Mouse (Mus musculus) limb, embryonic 13.5 days (tissue): ENCODE measurements around the gene Brf1. TPM values are rescaled to one million over a fixed set of nuclear protein-coding genes. Genes with fewer than 3 reads are reported as not detected.

Experiments
- ATAC-seq: fragments of 200-750 bp; cut with Nextera tagmentation; 2 replicates; pipeline ENCODE4 v1.8.0; 2017; ENCODE audit warnings: low read depth, moderate number of reproducible peaks, moderate TSS enrichment; ENCODE audit not compliant: low FRiP score
- H3K27ac ChIP-seq: fragments of 300-500 bp; sonication (generic); 2 replicates; pipeline ENCODE4 v1.5.1; 2015; ENCODE audit warnings: inconsistent platforms, mild to moderate bottlenecking, moderate library complexity
- H3K27me3 ChIP-seq: fragments of 300-500 bp; sonication (generic); 2 replicates; pipeline ENCODE4 v1.6.1; 2015; ENCODE audit warnings: mild to moderate bottlenecking, inconsistent platforms
- H3K36me3 ChIP-seq: fragments of 300-500 bp; sonication (generic); 2 replicates; pipeline ENCODE4 v1.6.1; 2015; ENCODE audit warnings: inconsistent platforms, mild to moderate bottlenecking, moderate library complexity
- H3K4me1 ChIP-seq: fragments of 300-500 bp; sonication (generic); 2 replicates; pipeline ENCODE4 v1.6.1; 2015; ENCODE audit warnings: inconsistent platforms
- H3K4me2 ChIP-seq: fragments of 300-500 bp; sonication (generic); replicated peaks from 2 replicates; pipeline ENCODE4 v1.6.1; 2015; ENCODE audit warnings: inconsistent platforms, mild to moderate bottlenecking, moderate library complexity
- H3K4me3 ChIP-seq: fragments of 300-500 bp; sonication (generic); 2 replicates; pipeline ENCODE4 v1.5.1; 2015; ENCODE audit warnings: moderate library complexity, mild to moderate bottlenecking, inconsistent platforms
- H3K9ac ChIP-seq: fragments of 300-500 bp; sonication (generic); 2 replicates; pipeline ENCODE4 v1.6.1; 2015; ENCODE audit warnings: mild to moderate bottlenecking, inconsistent platforms
- H3K9me3 ChIP-seq: fragments of 300-500 bp; sonication (generic); 2 replicates; pipeline ENCODE4 v1.6.1; 2016; ENCODE audit warnings: inconsistent platforms
- WGBS: fragments of 180-500 bp; shearing (Covaris S2); methylation state at CpG from one replicate; pipeline ENCODE4 v1.1.7; 2015; 5-methylcytosine and 5-hydroxymethylcytosine counted together
- polyA plus RNA-seq: library from polyadenylated mRNA; unstranded; fragments of >200 nt; fragmentation: Nextera tagmentation; extraction: Ambion mirVana; gene quantifications from 2 replicates; pipeline ENCODE4 v1.2.1, GENCODE M21; 2015

Brf1 gene
- polyA plus RNA-seq, 1 experiment from 2014 or later: 71.4 TPM

DNA sequence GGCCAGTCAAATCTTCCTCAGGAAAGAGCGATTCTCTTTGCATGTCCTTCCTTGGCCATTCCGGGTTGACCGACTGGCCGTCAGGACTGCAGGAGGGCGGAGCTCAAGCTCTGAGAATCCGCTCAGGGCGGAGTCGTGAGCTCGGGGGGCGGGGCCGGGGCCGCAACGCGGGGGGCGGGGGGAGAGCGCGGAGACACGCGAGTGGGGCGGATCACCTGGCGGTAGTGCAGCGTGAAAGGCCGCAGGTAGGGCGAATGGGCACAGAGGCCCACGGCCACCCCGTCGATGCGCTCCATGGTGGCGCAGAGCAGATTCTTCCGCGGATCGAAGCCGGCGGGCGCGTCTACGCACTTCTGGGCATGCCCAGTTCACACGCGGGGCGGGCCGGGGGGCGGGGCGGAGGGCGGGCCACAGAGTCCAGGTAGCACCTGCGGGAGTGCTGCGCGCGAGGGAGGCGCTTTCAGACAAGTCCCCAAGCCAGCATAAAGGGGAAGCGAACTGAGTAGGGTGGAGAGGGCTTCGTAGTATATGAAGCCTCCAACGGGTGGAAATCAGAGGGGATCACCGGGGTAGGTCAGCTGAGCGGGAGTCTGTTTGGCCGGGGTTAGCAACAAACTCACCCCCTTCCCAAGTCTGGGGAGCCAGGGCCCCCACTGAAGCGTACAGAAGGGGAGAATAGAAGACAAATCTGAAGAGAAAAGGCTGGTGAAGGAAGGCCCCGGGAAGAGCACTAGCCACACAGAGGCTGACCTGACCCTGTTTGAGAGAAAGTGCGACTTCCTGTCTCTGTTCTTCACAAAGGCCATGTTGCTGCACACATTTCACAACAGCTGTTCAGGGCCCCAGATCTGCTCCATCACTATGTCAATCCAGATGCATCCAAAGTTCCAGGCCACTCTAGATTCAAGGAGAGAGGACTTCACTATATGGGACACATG, 58.5 kb downstream of the Brf1 start, which contains the start of gene Nudt14:
Gene Nudt14, minus strand, starts transcription at position 349 of the 938 bp plus-strand sequence.
- Histone ChIP-seq H3K9me3 (no peaks in the 10 kb centered on the region), H3K27me3 (no peaks in the 10 kb centered on the region), H3K9ac (peak within 1 kb of the TSS; percentile 83), H3K4me2 (peak within 1 kb of the TSS; percentile 75), H3K36me3 (no peaks in the 10 kb centered on the region), H3K4me1 (peaks cover 40% of the 10 kb centered on the region), H3K4me3 (peak within 1 kb of the TSS; percentile 70), H3K27ac (0 out of 2 replicates have a peak within 1 kb of the TSS, but pooled peaks have one; percentile 15)
- ATAC-seq: peak; percentile 76
- WGBS: 2% methylated on average over 45 of the region's 58 CpGs

DNA sequence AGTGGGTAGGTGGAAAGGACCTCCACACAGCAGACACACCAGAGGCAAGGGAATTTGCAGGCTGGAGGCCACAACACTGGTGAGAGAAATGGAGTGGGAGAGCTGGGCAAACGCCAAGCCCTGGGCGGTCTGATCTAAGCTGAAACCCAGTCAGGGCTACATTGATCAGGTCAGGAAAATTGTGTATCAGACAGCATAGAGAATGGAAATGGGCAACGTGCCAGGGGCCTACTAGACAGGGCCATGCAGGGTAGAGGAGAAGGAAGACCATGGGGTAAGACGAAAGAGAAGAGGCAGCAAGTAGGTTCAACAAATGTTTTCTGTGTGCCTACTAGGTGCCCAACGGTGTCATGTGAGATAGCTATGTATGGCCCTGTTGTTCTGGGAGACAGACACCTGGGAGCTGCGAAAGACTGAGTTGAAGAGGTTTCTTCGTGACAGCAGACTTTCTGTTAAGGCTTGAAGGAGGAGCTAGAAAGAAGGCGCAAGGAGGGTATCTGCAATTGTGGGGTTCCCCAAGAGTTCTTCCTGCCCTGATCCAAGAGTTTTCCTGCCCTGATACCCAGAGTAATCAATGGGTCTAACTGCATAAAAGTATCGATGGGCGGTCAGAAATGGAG, 59.2 kb downstream of the Brf1 start:
- Histone ChIP-seq H3K36me3 (no peaks in the 10 kb centered on the region), H3K4me1 (peaks cover 40% of the 10 kb centered on the region), H3K9ac (peak overlapping the region; percentile 83), H3K4me3 (peak overlapping the region; percentile 70), H3K9me3 (no peaks in the 10 kb centered on the region), H3K4me2 (peak overlapping the region; percentile 75), H3K27ac (no peak overlapping the region), H3K27me3 (no peaks in the 10 kb centered on the region)
- peak; percentile 1; the same call in 1 of the 2 replicates for ATAC-seq
- WGBS: 42% methylated on average over 10 of the region's 10 CpGs

DNA sequence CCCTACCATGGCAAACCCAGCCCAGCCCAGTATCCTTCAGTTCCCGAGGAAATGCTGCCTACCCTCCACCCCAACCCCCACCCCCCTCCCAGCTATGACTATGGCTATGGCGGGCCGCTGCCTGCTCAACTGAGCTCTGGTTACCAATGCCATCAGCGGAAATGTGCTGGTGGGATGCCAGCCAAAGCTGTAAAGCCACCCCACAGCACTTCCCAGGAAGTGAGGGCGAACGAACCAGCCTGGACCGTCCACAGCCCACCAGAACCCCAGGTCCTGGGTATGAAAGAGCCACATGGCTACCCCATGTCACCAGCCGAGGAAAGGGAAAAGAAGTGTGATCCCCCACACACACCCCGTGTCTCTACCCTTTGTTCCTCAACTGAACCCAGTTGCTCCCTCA, 59.8 kb downstream of the Brf1 start:
- Histone ChIP-seq H3K4me3 (no peak overlapping the region), H3K4me1 (peaks cover 40% of the 10 kb centered on the region), H3K9me3 (no peaks in the 10 kb centered on the region), H3K4me2 (peak overlapping the region; percentile 75), H3K36me3 (no peaks in the 10 kb centered on the region), H3K27me3 (no peaks in the 10 kb centered on the region), H3K9ac (no peak overlapping the region; the same call in 1 of the 2 replicates), H3K27ac (no peak overlapping the region)
- ATAC-seq: no peak
- 71% methylated on average over 9 of the region's 9 CpGs for WGBS

DNA sequence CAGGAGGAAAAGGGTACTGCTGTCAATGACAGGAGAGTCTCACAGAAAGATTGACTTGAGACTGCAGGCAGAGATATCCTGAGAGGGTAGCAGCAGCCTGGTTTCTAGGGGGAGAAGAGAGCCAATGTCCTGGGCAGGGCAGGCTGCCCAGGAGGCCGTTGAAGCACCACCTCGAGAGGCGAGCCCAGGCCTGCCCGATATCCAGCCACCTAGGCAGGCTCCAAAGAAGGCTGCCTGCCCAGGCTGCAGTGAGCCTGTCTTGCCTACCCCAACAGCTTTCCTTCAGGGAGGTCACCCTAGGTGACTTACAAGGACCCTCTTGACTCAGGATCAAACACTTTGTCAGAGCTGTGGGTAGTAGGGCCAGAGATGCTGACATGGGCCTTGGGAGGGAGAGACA, 60.3 kb downstream of the Brf1 start:
- H3K27ac ChIP-seq: no peak overlapping the region

DNA sequence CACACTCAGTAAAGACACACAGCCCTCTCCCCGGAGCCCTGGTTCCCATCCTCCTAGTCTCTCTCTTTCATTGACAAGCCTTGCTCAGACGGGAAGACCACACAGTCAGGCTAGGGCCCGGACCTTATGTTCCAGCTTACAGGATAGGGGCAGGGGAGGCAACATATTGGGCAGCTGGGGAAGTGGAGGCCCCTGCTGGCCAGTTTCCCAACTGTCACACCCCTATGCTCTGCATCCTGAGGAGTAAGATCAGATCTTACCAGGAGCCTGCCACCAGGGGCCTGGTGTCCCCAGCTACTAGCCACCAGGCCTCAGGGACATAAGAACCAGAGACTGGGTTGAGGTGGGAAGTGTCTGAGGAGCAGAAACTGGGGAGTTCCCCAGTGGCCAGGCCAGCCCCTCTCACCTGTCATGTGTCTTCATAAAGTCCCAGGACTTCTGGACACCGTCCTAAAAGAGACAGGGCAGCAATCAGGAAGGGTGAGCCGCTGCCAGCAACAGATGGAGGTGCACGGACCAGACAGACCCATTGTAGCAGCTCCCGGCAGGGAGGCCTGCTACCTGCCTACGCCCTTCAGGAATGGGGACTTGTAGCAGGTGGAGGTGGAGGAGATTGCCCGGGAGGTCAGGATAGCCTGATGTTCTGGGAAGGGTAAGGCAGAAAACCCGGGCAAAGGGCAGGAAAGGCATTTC, 61.5 kb downstream of the Brf1 start:
- Histone ChIP-seq H3K27me3 (no peaks in the 10 kb centered on the region), H3K9ac (no peak overlapping the region), H3K4me1 (peaks cover 40% of the 10 kb centered on the region), H3K4me2 (no peak overlapping the region), H3K9me3 (no peaks in the 10 kb centered on the region), H3K4me3 (no peak overlapping the region), H3K36me3 (no peaks in the 10 kb centered on the region), H3K27ac (no peak overlapping the region)
- WGBS: 57% methylated on average over 10 of the region's 10 CpGs
- ATAC-seq: no peak

More for the DNA sequence above, 60.3 kb downstream of the Brf1 start:
- Histone ChIP-seq H3K4me2 (no peak overlapping the region), H3K4me3 (no peak overlapping the region), H3K4me1 (peaks cover 40% of the 10 kb centered on the region), H3K9me3 (no peaks in the 10 kb centered on the region), H3K36me3 (no peaks in the 10 kb centered on the region), H3K9ac (no peak overlapping the region; the same call in 1 of the 2 replicates), H3K27me3 (no peaks in the 10 kb centered on the region)
- 91% methylated on average over 4 of the region's 4 CpGs for WGBS
- no peak for ATAC-seq

DNA sequence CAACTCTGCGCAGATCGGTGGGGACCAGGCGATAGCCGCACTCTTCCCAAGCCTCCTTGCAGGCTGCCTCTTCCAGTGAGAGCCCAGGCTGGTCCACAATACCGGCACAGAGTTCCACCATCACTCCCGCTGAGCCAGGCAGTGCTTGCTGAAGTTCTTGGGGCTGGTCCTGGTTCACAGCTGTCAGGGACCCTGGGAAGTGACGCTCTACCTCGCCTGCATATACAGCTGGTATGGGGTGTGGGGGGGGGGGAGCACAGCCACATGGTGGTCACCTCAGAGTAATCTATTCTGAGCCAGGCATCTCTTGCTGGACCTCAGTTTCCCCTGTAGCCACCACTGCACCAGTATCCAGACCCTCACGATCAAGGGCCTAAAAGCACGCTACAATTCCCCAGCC, 62.1 kb downstream of the Brf1 start:
- no peaks in the 10 kb centered on the region for H3K9me3 ChIP-seq
- no peaks in the 10 kb centered on the region for H3K27me3 ChIP-seq
- H3K4me3 ChIP-seq: no peak overlapping the region
- no peak overlapping the region for H3K4me2 ChIP-seq
- H3K27ac ChIP-seq: peak overlapping the region; percentile 44; the same call in 1 of the 2 replicates
- 72% methylated on average over 10 of the region's 10 CpGs for WGBS
- peaks cover 40% of the 10 kb centered on the region for H3K4me1 ChIP-seq
- ATAC-seq: 0 out of 2 replicates have a peak, but pooled peaks have one; percentile 1
- H3K36me3 ChIP-seq: no peaks in the 10 kb centered on the region
- H3K9ac ChIP-seq: no peak overlapping the region; the same call in 1 of the 2 replicates

DNA sequence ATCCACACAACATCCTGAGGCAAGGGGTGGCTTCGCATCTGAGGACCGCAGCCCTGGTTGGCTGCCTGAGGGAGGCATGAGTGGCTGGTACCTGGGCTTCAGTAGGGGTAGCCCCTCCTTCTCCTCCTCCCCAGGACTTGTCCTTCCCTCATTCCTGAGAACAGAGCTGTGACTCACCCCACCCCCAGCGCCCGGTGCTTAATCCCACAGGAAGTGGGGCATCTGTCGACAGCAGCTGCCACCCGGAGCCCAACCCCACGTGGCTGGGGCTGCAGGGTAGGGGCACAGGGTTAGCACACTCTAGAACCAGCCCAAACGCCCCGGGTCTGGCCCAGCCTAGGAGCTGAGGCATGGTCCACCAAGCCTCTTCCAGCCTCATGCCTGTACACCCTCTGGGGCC, 62.6 kb downstream of the Brf1 start:
- 22% methylated on average over 9 of the region's 9 CpGs for WGBS
- Histone ChIP-seq H3K9ac (no peak overlapping the region; the same call in 1 of the 2 replicates), H3K4me2 (no peak overlapping the region), H3K9me3 (no peaks in the 10 kb centered on the region), H3K27ac (peak overlapping the region; percentile 44; the same call in 1 of the 2 replicates), H3K36me3 (no peaks in the 10 kb centered on the region), H3K4me1 (peaks cover 41% of the 10 kb centered on the region), H3K4me3 (no peak overlapping the region), H3K27me3 (no peaks in the 10 kb centered on the region)
- ATAC-seq: peak; percentile 20; the same call in 1 of the 2 replicates

DNA sequence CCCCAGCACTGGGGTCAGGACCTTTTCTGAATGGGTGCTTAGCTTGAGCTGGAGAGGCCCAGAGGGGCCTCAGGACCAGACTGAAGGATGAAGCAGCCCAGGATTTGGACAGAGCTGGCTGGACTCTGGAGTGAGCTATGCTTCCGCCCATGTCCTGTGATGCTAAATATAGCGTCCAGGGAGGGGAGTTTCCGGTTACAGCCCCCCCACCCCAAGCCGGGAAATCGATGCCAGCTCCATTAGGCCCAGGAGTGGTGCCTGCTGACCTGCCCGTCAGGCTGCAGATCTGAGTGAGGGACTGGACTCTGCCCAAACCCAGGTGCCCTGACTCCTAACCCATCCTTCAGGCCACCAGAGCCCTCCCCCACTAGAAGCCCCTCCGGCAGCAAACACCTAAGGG, 67.9 kb downstream of the Brf1 start:
- H3K9ac ChIP-seq: no peak overlapping the region
- H3K9me3 ChIP-seq: no peaks in the 10 kb centered on the region
- no peak for ATAC-seq
- H3K4me1 ChIP-seq: peaks cover 32% of the 10 kb centered on the region
- 29% methylated on average over 7 of the region's 7 CpGs for WGBS
- no peak overlapping the region for H3K27ac ChIP-seq
- H3K4me2 ChIP-seq: no peak overlapping the region
- peaks cover 48% of the 10 kb centered on the region for H3K27me3 ChIP-seq
- no peak overlapping the region for H3K4me3 ChIP-seq
- no peaks in the 10 kb centered on the region for H3K36me3 ChIP-seq

DNA sequence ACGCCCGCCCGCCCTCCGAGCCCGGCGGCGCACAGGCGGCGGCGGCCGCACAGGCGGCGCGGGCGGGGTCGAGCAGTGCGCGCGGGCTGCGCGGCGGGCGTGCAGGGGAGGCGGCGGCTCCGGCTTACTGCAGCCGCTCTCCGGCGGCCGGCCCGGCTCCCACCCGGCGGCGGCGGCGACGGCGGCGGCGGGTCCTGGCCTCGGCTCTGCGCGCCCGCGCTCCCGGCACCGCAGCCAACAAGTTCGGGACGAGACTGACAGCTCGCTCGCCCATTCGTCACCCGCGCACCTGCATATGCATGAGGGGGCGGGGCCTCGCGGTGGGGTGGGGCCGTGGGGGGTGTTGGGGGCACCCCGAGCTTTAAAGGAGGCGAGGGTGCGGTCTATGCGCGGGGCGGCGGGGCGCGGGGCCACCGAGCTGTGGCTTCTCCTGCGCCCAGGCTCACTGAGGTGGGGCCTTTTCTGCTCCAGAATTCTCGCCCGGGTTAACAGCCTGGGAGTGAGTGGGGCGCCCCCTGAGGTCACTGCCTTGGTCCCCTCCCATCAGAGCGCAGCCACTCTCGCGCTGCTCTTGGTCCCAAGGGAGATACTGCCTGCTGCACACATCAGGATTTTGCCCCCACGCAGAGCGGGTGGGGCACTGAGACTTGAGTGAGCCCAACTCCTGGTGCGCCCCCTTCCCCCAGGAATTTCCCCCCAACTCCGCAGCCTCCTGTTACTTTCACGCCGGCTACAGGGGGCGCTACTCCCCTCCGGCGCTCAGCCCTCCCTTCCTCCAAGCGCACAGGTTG, 70.7 kb downstream of the Brf1 start, which contains the start of gene Jag2:
Gene Jag2, minus strand, starts transcription at position 215 of the 791 bp plus-strand sequence.
- Histone ChIP-seq H3K9me3 (no peaks in the 10 kb centered on the region), H3K4me2 (peak within 1 kb of the TSS; percentile 98), H3K4me1 (peaks cover 42% of the 10 kb centered on the region), H3K36me3 (no peaks in the 10 kb centered on the region), H3K4me3 (peak within 1 kb of the TSS; percentile 60), H3K27ac (peak within 1 kb of the TSS; percentile 48; the same call in 1 of the 2 replicates), H3K9ac (peak within 1 kb of the TSS; percentile 63), H3K27me3 (peaks cover 75% of the 10 kb centered on the region)
- peak; percentile 38 for ATAC-seq
- under 1% methylated on average over 60 of the region's 85 CpGs for WGBS

DNA sequence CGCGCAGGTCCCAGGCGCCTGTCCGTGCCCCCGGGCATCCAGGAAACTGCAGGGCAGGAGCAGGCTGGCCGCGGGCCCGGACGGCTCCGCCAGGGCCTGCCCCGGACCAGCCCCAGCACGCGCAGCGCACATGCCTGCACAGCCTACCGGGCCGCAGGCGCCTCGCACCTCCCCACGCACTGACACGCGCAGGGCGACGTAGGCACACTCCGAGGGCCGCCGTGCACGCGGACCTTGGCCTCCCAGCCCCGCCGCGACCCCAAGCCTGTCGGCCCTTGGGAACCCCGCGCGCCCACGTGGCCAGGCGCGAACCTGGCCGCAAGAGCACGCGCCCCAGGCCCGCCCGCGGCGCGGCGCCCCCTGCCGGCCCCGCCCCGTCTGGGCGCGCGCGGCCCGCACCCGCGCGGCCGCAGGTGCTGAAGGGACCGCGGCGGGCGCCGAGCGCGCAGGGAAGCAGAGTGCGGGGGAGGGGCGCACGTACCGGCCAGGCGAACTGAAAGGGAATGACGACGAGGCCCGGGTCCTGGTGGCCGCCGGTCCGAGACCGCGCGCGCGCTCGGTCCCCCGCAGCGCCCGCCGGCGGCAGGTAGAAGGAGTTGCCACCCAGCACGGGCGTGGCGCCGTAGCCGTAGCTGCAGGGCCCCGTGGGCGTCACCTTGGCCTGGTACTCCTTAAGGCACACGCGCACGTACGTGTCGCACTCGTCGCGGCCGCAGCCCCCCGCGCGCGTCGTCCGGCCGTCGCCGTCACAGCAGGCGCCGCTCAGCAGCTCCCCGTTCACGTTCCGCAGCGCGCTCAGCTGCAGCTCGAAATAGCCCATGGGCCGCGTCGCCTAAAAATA, 71.9 kb downstream of the Brf1 start:
- H3K9ac ChIP-seq: peak overlapping the region; percentile 63
- peak; percentile 29 for ATAC-seq
- no peaks in the 10 kb centered on the region for H3K9me3 ChIP-seq
- H3K27ac ChIP-seq: peak overlapping the region; percentile 48; the same call in 1 of the 2 replicates
- peak overlapping the region; percentile 98 for H3K4me2 ChIP-seq
- no peaks in the 10 kb centered on the region for H3K36me3 ChIP-seq
- H3K27me3 ChIP-seq: peaks cover 82% of the 10 kb centered on the region
- peaks cover 42% of the 10 kb centered on the region for H3K4me1 ChIP-seq
- 1% methylated on average over 94 of the region's 124 CpGs for WGBS
- peak overlapping the region; percentile 60 for H3K4me3 ChIP-seq
